Mouse (Mus musculus) cerebellum, postnatal 10 days (tissue): ENCODE measurements around the gene Tcea3.
A peak's percentile ranks its signal among the peaks of the same experiment; 100 is the strongest.

Source experiments
- DNase-seq, 2 experiments: peaks; one replicate each; pipeline ENCODE4 v3.0.0; 2021; ENCODE audit warnings: mixed read lengths in 2 of 2

Gene Tcea3

GRCm38 (mm10) chr4:136282621-136283480 lies 35.3 kb downstream of the Tcea3 start:
- no peak for DNase-seq

DNA sequence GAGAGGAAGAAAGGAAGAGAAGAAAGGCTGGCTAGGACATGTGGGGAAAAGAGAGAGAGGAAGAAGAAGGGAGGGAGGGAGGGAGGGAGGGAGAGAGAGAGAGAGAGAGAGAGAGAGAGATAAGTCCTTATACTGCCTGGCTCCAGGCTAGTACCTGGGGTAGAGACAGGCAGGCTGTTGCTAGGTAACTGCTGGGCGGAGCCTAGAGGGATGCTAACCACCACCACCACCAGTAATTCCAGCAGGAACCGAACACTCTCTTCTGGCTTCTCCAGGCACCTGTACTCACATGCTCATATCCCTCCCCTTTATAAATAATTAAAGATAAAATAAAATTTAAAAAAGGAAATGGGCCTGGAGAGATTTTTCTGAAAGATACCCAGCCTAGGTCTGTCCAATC lies 36.3 kb downstream of the Tcea3 start:
- peak; percentile 51 to 67 for DNase-seq

- peak; percentile 91 to 94 for DNase-seq
Observed at GRCm38 (mm10) chr4:136284455-136284854, 36.9 kb downstream of the Tcea3 start, which contains the start of gene Zfp46. Gene Zfp46 (plus strand): TSS chr4:136284683.

DNA sequence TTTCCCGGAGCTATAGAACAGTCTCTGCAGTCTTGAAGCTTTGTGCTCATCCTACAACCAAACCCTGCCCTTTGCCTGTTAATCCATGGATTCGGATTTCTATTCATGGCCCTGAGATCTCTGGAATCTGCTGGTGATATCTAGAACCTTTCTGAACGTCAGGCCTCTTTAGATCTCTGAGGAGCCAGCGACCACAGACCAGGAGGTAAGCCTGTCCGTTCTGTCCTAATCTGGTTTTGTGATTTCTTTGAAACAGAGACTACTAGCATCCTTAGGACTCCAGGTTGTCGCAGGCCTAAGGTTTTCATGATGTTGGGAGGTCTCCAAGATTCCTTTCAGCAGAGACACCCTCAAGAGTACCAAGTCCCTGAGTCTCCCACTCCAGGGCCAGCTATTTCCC lies 37.4 kb downstream of the Tcea3 start:
- peak in 1 of 2 experiments; percentile 61 for DNase-seq

GRCm38 (mm10) chr4:136285348-136285810 lies 37.9 kb downstream of the Tcea3 start:
- DNase-seq = peak; percentile 94 to 97

DNA sequence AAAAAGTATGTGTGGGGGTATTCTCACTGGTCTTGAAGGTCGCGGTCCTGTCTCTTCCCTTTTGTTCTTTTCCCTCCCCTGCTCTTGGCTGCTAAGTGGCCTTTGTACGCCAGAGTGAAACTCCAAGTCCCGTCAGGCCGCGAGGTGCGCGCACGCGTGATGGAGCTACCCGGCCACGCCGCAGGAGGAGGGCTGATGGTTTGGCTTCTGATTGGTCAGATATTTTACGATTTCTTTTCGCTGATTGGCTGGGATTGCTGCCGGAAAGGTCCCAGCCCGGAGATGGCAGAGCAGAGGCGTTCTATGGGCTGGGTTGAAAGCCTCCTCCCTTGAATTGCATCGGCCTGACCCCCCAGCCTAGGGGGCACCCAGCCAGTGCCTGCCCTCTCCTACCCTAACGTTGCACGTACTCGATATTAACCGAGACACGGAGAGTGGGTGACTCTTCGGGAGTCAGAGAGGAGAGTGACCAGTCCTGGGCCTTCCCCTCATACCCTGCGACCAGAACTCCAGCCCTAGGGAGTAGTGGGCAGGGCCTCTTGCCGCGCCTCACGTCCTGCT lies 38.4 kb downstream of the Tcea3 start:
- peak; percentile 98 for DNase-seq

- DNase-seq = no peak
Observed at GRCm38 (mm10) chr4:136289918-136290780, 42.6 kb downstream of the Tcea3 start.

GRCm38 (mm10) chr4:136290781-136291595 lies 43.5 kb downstream of the Tcea3 start:
- DNase-seq = no peak

DNA sequence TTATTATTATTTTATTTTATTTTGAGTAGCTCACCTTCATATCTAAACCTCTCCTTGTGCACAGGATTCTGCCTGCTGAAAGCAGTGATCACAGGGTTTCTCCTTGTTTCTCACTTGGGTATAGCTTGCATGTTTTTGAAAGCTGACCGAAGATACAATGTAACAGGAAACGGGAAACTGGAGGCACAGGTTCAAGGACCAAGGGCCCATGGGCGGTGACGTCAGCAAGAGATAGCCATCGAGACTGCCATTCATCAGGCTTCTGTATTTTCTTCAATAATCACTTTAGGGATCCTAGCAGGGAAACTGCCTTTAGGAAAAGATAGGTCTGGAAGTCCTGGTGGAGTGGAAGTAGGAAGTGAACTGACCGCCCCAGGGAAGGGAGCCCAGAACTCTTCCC lies 44.2 kb downstream of the Tcea3 start:
- DNase-seq = no peak

GRCm38 (mm10) chr4:136295941-136296340 lies 48.4 kb downstream of the Tcea3 start:
- no peak for DNase-seq

DNA sequence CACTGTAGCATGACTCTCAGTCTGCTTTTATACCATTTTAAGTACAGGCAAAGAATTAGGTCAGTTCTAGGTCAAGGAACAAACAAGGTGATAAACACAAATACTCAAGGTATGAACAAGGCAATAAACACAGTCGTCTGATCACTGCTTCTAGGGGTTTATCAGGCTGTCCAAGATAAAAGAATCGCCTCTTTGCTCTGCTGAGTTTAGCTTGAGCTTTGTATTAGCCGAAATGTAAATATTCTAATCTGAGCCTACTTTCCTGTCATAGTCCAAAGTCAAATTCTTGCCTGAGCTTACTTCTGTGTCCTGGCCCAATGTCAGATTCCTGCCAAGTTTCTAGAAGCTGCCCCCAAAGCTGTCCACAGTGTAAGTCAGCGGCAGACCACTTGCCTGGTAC lies 54.9 kb downstream of the Tcea3 start:
- no peak for DNase-seq

DNA sequence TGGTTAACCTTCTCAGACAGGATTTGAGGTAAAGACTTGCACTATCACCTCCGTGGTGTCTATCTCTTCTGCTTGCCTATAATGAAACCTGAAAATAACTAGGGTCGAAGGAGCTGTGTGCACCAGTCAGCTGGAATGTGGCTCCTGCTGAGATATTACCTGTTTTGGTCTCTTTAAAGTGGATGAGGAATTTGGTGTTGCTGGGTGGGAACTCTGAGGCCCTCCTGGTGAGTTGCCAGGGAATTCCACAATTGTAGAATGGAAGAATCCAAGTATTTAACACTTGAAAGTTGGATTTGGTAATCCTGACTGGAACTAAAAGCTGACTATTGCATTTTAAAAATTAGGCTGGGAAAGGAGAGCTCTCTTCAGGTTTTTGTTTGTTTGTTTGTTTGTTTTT lies 56.7 kb downstream of the Tcea3 start:
- DNase-seq = no peak

DNA sequence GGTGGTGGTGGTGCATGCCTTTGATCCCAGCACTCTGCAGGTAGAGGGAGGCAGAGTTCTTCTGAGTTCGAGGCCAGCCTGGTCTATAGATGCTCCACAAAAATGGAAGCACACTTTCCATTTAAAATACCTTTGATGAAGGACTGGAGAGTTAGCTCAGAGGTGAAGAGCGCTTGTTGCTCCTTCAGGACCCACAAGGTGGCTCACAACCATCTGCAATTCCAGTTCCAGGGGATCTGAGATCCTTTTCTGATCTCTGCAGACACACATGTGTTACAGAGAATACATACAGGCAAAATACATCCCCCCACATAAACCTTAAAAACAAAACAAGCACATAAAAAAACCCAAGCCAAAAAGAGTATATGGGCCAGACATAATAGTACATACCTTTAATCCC lies 60.8 kb downstream of the Tcea3 start:
- no peak for DNase-seq

DNA sequence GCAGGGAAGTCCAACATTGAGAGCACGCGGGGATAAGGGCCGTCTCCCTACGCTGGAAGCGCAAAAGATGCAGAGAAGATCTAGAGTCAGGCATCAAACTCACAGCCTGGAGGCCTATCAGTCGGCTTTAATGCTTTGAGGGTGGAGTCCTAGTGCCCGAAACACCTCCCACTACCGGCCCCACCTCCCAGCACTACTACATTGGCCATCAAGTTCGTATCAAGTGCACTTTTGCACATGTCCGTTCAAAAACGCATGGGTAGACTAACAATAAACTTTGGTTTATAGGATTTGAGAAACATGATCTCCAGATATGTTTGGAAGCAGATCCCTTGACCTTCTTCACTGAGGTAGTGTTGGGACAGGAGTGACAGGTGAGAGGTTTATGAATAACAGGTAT lies 62.3 kb downstream of the Tcea3 start:
- peak; percentile 43 to 45 for DNase-seq

- DNase-seq = peak; percentile 100
Observed at GRCm38 (mm10) chr4:136310229-136311041, 62.9 kb downstream of the Tcea3 start, which contains the start of gene Hnrnpr. Gene Hnrnpr (plus strand): TSS chr4:136310942.

DNA sequence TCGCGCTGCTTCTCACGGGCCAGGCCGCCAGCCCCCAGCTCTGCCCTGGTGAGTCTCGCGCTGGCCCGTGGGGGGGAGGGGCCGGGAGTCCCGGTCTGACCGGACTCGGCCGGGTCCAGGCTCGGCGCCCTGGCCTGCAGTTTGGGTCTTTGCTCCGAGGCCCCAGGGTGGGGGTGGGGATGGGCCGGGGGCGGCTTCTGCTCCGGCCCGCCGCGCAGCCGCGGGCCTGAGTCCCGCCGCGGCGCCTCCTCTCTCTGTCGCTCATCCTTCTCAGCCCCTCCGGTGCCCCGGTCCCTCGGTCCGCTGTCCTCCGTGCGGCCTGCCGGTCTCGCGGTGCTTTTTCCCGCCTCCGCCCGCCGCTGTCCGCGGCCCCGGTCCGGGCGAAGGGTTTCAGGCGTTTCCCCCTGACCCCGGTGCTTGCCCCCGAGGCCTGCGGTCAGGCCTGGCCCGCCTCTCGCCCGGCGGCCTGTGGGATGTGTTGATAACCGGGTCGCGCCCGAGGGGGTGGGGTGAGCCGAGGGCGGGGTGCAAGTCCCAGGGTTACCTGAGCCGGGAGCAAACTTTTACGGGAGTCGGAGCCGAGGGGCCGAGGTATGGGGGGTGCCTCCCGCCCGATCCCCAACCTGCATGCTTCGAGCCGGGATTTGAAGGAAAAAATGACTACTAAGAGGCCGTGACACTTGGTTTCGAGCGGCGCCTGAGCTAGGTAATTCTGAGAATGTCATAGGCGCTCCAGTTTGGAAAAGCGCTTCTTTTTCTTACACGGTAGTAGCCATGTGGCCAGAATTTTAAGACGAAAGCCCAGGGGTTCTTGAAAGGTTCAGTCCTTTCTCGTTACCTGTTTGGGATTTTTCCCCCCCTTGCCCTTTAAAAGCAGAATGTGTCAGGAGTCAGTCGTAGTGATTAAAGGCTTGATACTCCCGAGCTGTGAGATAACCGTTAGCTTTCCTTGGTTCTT lies 63.8 kb downstream of the Tcea3 start:
- DNase-seq = peak; percentile 63 to 68

GRCm38 (mm10) chr4:136312616-136313015 lies 65.1 kb downstream of the Tcea3 start:
- DNase-seq = no peak

DNA sequence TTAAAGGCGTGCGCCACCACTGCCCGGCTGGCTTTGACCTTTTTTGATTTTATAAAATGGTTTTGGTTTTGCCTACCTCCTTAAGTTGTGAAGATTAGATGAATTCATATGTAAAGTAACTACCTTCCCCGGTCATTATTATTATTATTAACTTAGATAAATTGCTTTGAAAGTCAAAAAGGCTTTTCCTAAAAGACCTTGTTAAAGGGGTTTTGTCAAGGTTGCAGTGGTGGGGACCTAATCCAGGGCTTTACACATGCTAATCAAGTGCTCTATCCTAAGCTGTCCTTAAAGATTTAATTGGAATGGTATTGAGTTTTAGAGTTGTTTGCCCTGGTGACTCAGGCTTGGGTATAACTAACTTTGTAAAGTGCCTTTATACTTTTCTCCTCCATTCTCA lies 70.1 kb downstream of the Tcea3 start:
- DNase-seq = no peak

DNA sequence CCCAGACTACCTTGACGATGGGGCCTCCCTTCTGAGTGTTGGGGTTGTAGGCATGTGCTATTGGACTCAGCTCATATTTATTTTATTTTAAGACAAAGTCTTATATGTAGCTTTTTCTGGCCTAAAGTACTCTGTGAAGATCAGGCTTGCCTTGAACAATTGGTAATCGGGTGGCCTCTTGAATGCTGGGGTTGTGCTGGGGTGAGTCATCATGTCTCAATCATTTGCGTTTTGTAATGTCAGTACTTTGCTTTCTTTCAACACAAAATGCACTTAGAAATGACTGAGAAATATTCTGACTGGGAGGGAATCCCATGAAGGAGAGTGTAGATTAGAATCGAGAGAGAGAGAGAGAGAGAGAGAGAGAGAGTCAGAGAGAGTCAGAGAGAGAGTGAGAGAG lies 72.5 kb downstream of the Tcea3 start:
- no peak for DNase-seq

DNA sequence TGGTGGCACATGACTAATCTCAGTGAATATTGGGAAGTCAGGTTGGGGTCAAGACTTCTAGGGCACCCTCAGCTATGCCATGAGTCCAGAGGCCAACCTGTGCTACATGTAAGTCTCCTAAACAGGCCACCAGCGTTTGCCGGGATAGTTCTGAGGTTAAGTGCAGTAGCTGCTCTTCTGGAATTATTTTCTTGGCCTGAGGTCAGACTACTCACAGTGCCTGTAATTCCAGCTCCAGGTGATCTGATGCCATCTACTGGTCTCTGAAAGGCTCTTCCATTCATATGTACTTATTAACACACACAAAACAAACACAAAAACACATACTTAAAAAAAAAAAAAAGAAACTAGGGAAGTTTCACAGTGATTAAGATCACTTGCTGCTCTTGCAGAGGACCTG lies 76.7 kb downstream of the Tcea3 start:
- peak; percentile 41 to 53 for DNase-seq
